Mouse (Mus musculus) myocyte (in vitro differentiated cells): ENCODE results near the gene Nmnat1. TPM values are rescaled to one million over a fixed set of nuclear protein-coding genes. Genes with fewer than 3 reads are reported as not detected.

Source experiments
- H3K27me3 ChIP-seq: one replicate; pipeline ENCODE4 v1.6.1; 2011; ENCODE audit not compliant: control insufficient read depth, insufficient read depth, insufficient read length
- H3K36me3 ChIP-seq: one replicate; pipeline ENCODE4 v1.6.1; 2011; ENCODE audit not compliant: control insufficient read depth, insufficient read depth
- H3K4me2 ChIP-seq: one replicate; pipeline ENCODE4 v1.6.1; 2011; ENCODE audit warnings: low read depth, control low read depth
- H3K4me3 ChIP-seq: one replicate; pipeline ENCODE4 v1.5.1; 2011; ENCODE audit warnings: mild to moderate bottlenecking, control low read depth, moderate library complexity
- H3K79me2 ChIP-seq: one replicate; pipeline ENCODE4 v1.6.1; 2011; ENCODE audit not compliant: control insufficient read depth, insufficient read depth
- H3ac ChIP-seq: one replicate; pipeline ENCODE4 v1.6.1; 2011; ENCODE audit not compliant: control insufficient read depth, insufficient read length
- CEBPB ChIP-seq: IDR thresholded peaks from 2 replicates; pipeline ENCODE4 v1.6.1; 2011; ENCODE audit warnings: mild to moderate bottlenecking, moderate library complexity; ENCODE audit not compliant: poor library complexity, insufficient read depth, severe bottlenecking
- E2F4 ChIP-seq: IDR thresholded peaks from one replicate; pipeline ENCODE4 v1.6.1; 2011; ENCODE audit warnings: mild to moderate bottlenecking, control low read depth, moderate library complexity; ENCODE audit not compliant: insufficient read depth
- MAX ChIP-seq: IDR thresholded peaks from one replicate; pipeline ENCODE4 v1.6.1; 2011; ENCODE audit warnings: low read depth, mild to moderate bottlenecking, control low read depth
- MYOD1 ChIP-seq, 3 experiments: IDR thresholded peaks; one replicate each; pipeline ENCODE4 v1.6.1; 2011; ENCODE audit warnings: control low read depth in 2 of 3, low read depth in 2 of 3, mild to moderate bottlenecking in 2 of 3, moderate library complexity in 1 of 3; ENCODE audit not compliant: insufficient read length in 2 of 3, control insufficient read depth in 1 of 3
- MYOG ChIP-seq, 3 experiments: IDR thresholded peaks; one replicate each; pipeline ENCODE4 v1.6.1; 2011; ENCODE audit warnings: control low read depth in 2 of 3, low read depth in 2 of 3, mild to moderate bottlenecking in 2 of 3; ENCODE audit not compliant: insufficient read length in 2 of 3, control insufficient read depth in 1 of 3, insufficient read depth in 1 of 3
- POLR2A ChIP-seq: IDR thresholded peaks from one replicate; pipeline ENCODE4 v1.6.1; 2011; ENCODE audit warnings: low read depth, mild to moderate bottlenecking, control low read depth, moderate library complexity; ENCODE audit not compliant: insufficient read length
- POLR2AphosphoS2 ChIP-seq: IDR thresholded peaks from one replicate; pipeline ENCODE4 v1.6.1; 2011; ENCODE audit warnings: low read depth, control low read depth; ENCODE audit not compliant: insufficient read length
- REST ChIP-seq: IDR thresholded peaks from one replicate; pipeline ENCODE4 v1.6.1; 2011; ENCODE audit warnings: mild to moderate bottlenecking, control low read depth, moderate library complexity; ENCODE audit not compliant: insufficient read depth, insufficient read length
- SRF ChIP-seq: IDR thresholded peaks from one replicate; pipeline ENCODE4 v1.6.1; 2011; ENCODE audit warnings: low read depth; ENCODE audit not compliant: control insufficient read depth, insufficient read length
- TCF12 ChIP-seq: IDR thresholded peaks from one replicate; pipeline ENCODE4 v1.6.1; 2011; ENCODE audit warnings: mild to moderate bottlenecking, control low read depth; ENCODE audit not compliant: poor library complexity, insufficient read depth, severe bottlenecking
- TCF3 ChIP-seq: IDR thresholded peaks from one replicate; pipeline ENCODE4 v1.6.1; 2011; ENCODE audit warnings: low read depth, control low read depth; ENCODE audit not compliant: insufficient read length
- USF1 ChIP-seq: IDR thresholded peaks from one replicate; pipeline ENCODE4 v1.6.1; 2011; ENCODE audit warnings: low read depth, mild to moderate bottlenecking, control low read depth, moderate library complexity
- polyA plus RNA-seq: library from polyadenylated mRNA; unstranded; fragments of >200 nt; fragmentation: generic; extraction: Trizol; gene quantifications from one replicate; pipeline ENCODE4 v1.2.1, GENCODE M21; 2012; ENCODE audit warnings: missing spikeins

Gene Nmnat1
- polyA plus RNA-seq, 1 experiment, result 9.3 TPM

- no peak overlapping the region for H3K4me2 ChIP-seq
- H3K4me3 ChIP-seq, result no peak overlapping the region
- no peaks in the 10 kb centered on the region for H3K36me3 ChIP-seq
- TF ChIP-seq TCF12 (no peak), E2F4 (no peak), CEBPB (no peak), POLR2AphosphoS2 (no peak), MAX (no peak), POLR2A (no peak), MYOD1 (IDR thresholded peaks at IDR 0.05; ENCODE audit: control insufficient read depth in 1 of 3, insufficient read length in 2 of 3, low read depth in 2 of 3) (no peak), REST (no peak), USF1 (no peak), SRF (no peak), MYOG (IDR thresholded peaks at IDR 0.05; ENCODE audit: control insufficient read depth in 1 of 3, insufficient read depth in 1 of 3, insufficient read length in 2 of 3, low read depth in 2 of 3) (no peak), TCF3 (no peak)
- H3K27me3 ChIP-seq, result no peaks in the 10 kb centered on the region
- H3ac ChIP-seq, result no peak overlapping the region
- H3K79me2 ChIP-seq, result no peaks in the 10 kb centered on the region
Observed at GRCm38 (mm10) chr4:149450636-149451035, 34.4 kb downstream of the Nmnat1 start.

GRCm38 (mm10) chr4:149446309-149446708, 38.7 kb downstream of the Nmnat1 start:
- TF ChIP-seq TCF12 (no peak), POLR2AphosphoS2 (no peak), MYOD1 (IDR thresholded peaks at IDR 0.05; ENCODE audit: control insufficient read depth in 1 of 3, insufficient read length in 2 of 3, low read depth in 2 of 3) (no peak), REST (no peak), POLR2A (no peak), E2F4 (no peak), CEBPB (no peak), SRF (no peak), MAX (no peak), MYOG (IDR thresholded peaks at IDR 0.05; ENCODE audit: control insufficient read depth in 1 of 3, insufficient read depth in 1 of 3, insufficient read length in 2 of 3, low read depth in 2 of 3) (no peak), USF1 (no peak), TCF3 (no peak)
- H3K4me2 ChIP-seq, result no peak overlapping the region
- no peak overlapping the region for H3K4me3 ChIP-seq
- no peaks in the 10 kb centered on the region for H3K27me3 ChIP-seq
- H3K36me3 ChIP-seq, result no peaks in the 10 kb centered on the region
- no peak overlapping the region for H3ac ChIP-seq
- H3K79me2 ChIP-seq, result no peaks in the 10 kb centered on the region

- H3K4me3 ChIP-seq, result no peak overlapping the region
- H3K27me3 ChIP-seq, result no peaks in the 10 kb centered on the region
- no peak overlapping the region for H3ac ChIP-seq
- H3K36me3 ChIP-seq, result no peaks in the 10 kb centered on the region
- peak overlapping the region; percentile 93 for H3K4me2 ChIP-seq
- no peaks in the 10 kb centered on the region for H3K79me2 ChIP-seq
- TF ChIP-seq SRF, result no peak
- TF ChIP-seq USF1, result no peak
- no peak for TF ChIP-seq POLR2AphosphoS2
- TF ChIP-seq MAX, result no peak
- no peak for TF ChIP-seq POLR2A
- TF ChIP-seq REST, result no peak
- TF ChIP-seq MYOD1 (IDR thresholded peaks at IDR 0.05; ENCODE audit: control insufficient read depth in 1 of 3, insufficient read length in 2 of 3, low read depth in 2 of 3), result no peak
- no peak for TF ChIP-seq CEBPB
- no peak for TF ChIP-seq TCF3
- TF ChIP-seq MYOG (IDR thresholded peaks at IDR 0.05; ENCODE audit: control insufficient read depth in 1 of 3, insufficient read depth in 1 of 3, insufficient read length in 2 of 3, low read depth in 2 of 3), result no peak
- no peak for TF ChIP-seq E2F4
- no peak for TF ChIP-seq TCF12
Observed at GRCm38 (mm10) chr4:149445868-149446267, 39.1 kb downstream of the Nmnat1 start.

- no peaks in the 10 kb centered on the region for H3K27me3 ChIP-seq
- no peaks in the 10 kb centered on the region for H3K79me2 ChIP-seq
- TF ChIP-seq POLR2AphosphoS2 (peak; percentile 85), SRF (no peak), REST (no peak), MAX (peak; percentile 95), USF1 (peak; percentile 69), MYOD1 (IDR thresholded peaks at IDR 0.05; ENCODE audit: control insufficient read depth in 1 of 3, insufficient read length in 2 of 3, low read depth in 2 of 3) (peak in 2 of 3 experiments; percentile 94 to 96), TCF12 (no peak), CEBPB (no peak), TCF3 (peak; percentile 76), E2F4 (no peak), POLR2A (peak; percentile 85), MYOG (IDR thresholded peaks at IDR 0.05; ENCODE audit: control insufficient read depth in 1 of 3, insufficient read depth in 1 of 3, insufficient read length in 2 of 3, low read depth in 2 of 3) (peak; percentile 72 to 97 (median 95))
- H3ac ChIP-seq, result no peak overlapping the region
- peak overlapping the region; percentile 93 for H3K4me2 ChIP-seq
- no peaks in the 10 kb centered on the region for H3K36me3 ChIP-seq
- peak overlapping the region; percentile 9 for H3K4me3 ChIP-seq
Observed at GRCm38 (mm10) chr4:149444964-149445701, 39.9 kb downstream of the Nmnat1 start.
